In the genomic region with DNA sequence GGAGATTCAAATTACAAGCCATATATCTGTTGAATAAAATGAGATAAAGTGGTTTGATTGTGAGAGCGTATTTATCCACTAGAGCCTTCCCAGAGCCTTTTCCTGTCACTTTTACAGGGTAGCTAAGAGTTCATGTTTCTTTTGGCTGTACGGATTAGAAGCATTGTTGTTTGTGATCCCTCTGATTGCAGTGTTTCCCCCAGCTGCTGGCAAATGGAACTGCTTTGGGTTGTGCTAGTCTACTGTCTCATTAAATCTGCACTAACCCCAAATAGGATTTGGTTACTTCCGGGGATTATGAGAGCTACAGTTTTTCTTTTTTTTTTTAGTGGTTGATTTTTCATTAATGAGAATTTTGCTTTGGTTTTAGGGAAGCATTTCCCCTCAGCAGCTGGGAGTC, we compare ENCODE assay signal across 15 mouse cellular contexts. TPM values are rescaled to one million over a fixed set of nuclear protein-coding genes. Genes with fewer than 3 reads are reported as not detected.
DNase-seq lines count a peak whose midpoint lies in the region; ATAC-seq and TF ChIP-seq lines count a peak whose summit lies in the region.
"Had no signal": no experiment of that assay in that cellular context is flagged by ENCODE, and none has a peak within 500 bp of the region (broad histone marks: within the 10 kb centered on the region; RNA-seq: fewer than 3 reads in every experiment).

No protein-coding gene starts in this region.

- no peak for TF ChIP-seq POLR2A in kidney, adult 2 months (IDR thresholded peaks at IDR 0.05; ENCODE audit: low read depth, low read length)

- DNase-seq in forebrain, embryonic 10.5 days (ENCODE audit: extremely low spot score, low spot score) = no peak
- no peak for DNase-seq in forebrain, embryonic 11.5 days (ENCODE audit: low spot score)
- peak; percentile 33 for DNase-seq in kidney, adult 2 months
- peak; percentile 46 for DNase-seq in kidney, postnatal 10 days
- no peak for DNase-seq in spleen, adult 12 weeks (ENCODE audit: low spot score)
- DNase-seq in c-Kit-positive CD71-positive TER-119-positive erythroid progenitor cells, embryonic 14.5 days (ENCODE audit: low spot score) = no peak
- DNase-seq: adrenal gland, postnatal 14 days; cerebellum, adult 18-20 months; gastrocnemius, postnatal 14 days; lung, embryonic 14.5 days had no signal

- no peak overlapping the region for H3K9ac ChIP-seq in forebrain, embryonic 11.5 days (ENCODE audit: low read length)
- no peak overlapping the region for H3K9ac ChIP-seq in kidney, embryonic 16.5 days (replicated peaks; ENCODE audit: low read length)
- no peak overlapping the region for H3K9ac ChIP-seq in forebrain, embryonic 12.5 days
- H3K9ac ChIP-seq: limb, embryonic 15.5 days; lung, embryonic 14.5 days had no signal

- H3K27ac ChIP-seq in forebrain, embryonic 10.5 days = no peak overlapping the region
- H3K27ac ChIP-seq in forebrain, embryonic 11.5 days (ENCODE audit: low read depth, low read length) = no peak overlapping the region
- no peak overlapping the region for H3K27ac ChIP-seq in kidney, adult 2 months (ENCODE audit: insufficient read depth, low read depth, low read length)
- H3K27ac ChIP-seq in kidney, embryonic 16.5 days (ENCODE audit: low read length) = no peak overlapping the region
- no peak overlapping the region for H3K27ac ChIP-seq in forebrain, embryonic 12.5 days
- H3K27ac ChIP-seq: left cerebral cortex, adult 2 months; limb, embryonic 15.5 days had no signal

- H3K36me3 ChIP-seq in forebrain, embryonic 10.5 days (replicated peaks) = no peaks in the 10 kb centered on the region
- no peaks in the 10 kb centered on the region for H3K36me3 ChIP-seq in forebrain, embryonic 11.5 days (ENCODE audit: control insufficient read depth, insufficient read depth, low read length)
- H3K36me3 ChIP-seq in kidney, adult 2 months (ENCODE audit: control insufficient read depth, insufficient read depth, low read length) = no peaks in the 10 kb centered on the region
- no peaks in the 10 kb centered on the region for H3K36me3 ChIP-seq in kidney, embryonic 16.5 days (ENCODE audit: insufficient read depth, low read length)
- no peaks in the 10 kb centered on the region for H3K36me3 ChIP-seq in forebrain, embryonic 12.5 days (replicated peaks)
- H3K36me3 ChIP-seq: limb, embryonic 15.5 days had no signal

- no peak overlapping the region for H3K4me2 ChIP-seq in forebrain, embryonic 11.5 days (ENCODE audit: low read depth, low read length, severe bottlenecking)
- no peak overlapping the region for H3K4me2 ChIP-seq in kidney, embryonic 16.5 days (replicated peaks; ENCODE audit: low read depth, low read length)
- peak overlapping the region; percentile 80; the same call in 1 of the 2 replicates for H3K4me2 ChIP-seq in forebrain, embryonic 12.5 days

- no peaks in the 10 kb centered on the region for H3K9me3 ChIP-seq in forebrain, embryonic 10.5 days
- no peaks in the 10 kb centered on the region for H3K9me3 ChIP-seq in forebrain, embryonic 11.5 days (ENCODE audit: control insufficient read depth, low read length)
- no peaks in the 10 kb centered on the region for H3K9me3 ChIP-seq in kidney, embryonic 16.5 days (ENCODE audit: low read length)
- no peaks in the 10 kb centered on the region for H3K9me3 ChIP-seq in forebrain, embryonic 12.5 days
- H3K9me3 ChIP-seq: limb, embryonic 15.5 days had no signal

- TF ChIP-seq CTCF in kidney, adult 2 months (conservative IDR thresholded peaks at IDR 0.05; ENCODE audit: insufficient read depth, insufficient read length, low read depth, low read length) = no peak

- H3K4me1 ChIP-seq in forebrain, embryonic 10.5 days = peaks cover 24% of the 10 kb centered on the region
- H3K4me1 ChIP-seq in forebrain, embryonic 11.5 days (replicated peaks; ENCODE audit: control insufficient read depth, insufficient read depth, low read length) = no peaks in the 10 kb centered on the region
- H3K4me1 ChIP-seq in kidney, adult 2 months (ENCODE audit: control insufficient read depth, insufficient read depth, low read length) = peaks cover 9% of the 10 kb centered on the region; the same call in 1 of the 2 replicates
- H3K4me1 ChIP-seq in kidney, embryonic 16.5 days (ENCODE audit: insufficient read depth, low read length) = peaks cover 16% of the 10 kb centered on the region; the same call in 1 of the 2 replicates
- H3K4me1 ChIP-seq in forebrain, embryonic 12.5 days = peaks cover 20% of the 10 kb centered on the region; the same call in 1 of the 2 replicates

- no peak for ATAC-seq in forebrain, embryonic 11.5 days (replicated peaks; ENCODE audit: low FRiP score)
- ATAC-seq in kidney, embryonic 16.5 days (ENCODE audit: low FRiP score, low TSS enrichment) = no peak
- ATAC-seq in forebrain, embryonic 12.5 days (ENCODE audit: low FRiP score) = no peak
- ATAC-seq: intestine, postnatal 0 days had no signal

- 61% methylated on average over 3 of the region's 3 CpGs for WGBS in forebrain, embryonic 10.5 days
- WGBS in forebrain, embryonic 11.5 days = 56% methylated on average over 3 of the region's 3 CpGs
- WGBS in kidney, adult 2 months = 46% methylated on average over 3 of the region's 3 CpGs
- 25% methylated on average over 3 of the region's 3 CpGs for WGBS in kidney, embryonic 16.5 days
- WGBS in forebrain, embryonic 12.5 days = 46% methylated on average over 3 of the region's 3 CpGs

- H3K27me3 ChIP-seq in forebrain, embryonic 10.5 days (ENCODE audit: poor library complexity, severe bottlenecking) = peaks cover 36% of the 10 kb centered on the region
- H3K27me3 ChIP-seq in forebrain, embryonic 11.5 days (ENCODE audit: control insufficient read depth, insufficient read depth, low read length) = no peaks in the 10 kb centered on the region
- no peaks in the 10 kb centered on the region for H3K27me3 ChIP-seq in kidney, adult 2 months (replicated peaks; ENCODE audit: control insufficient read depth, insufficient read depth, low read length)
- no peaks in the 10 kb centered on the region for H3K27me3 ChIP-seq in kidney, embryonic 16.5 days (ENCODE audit: insufficient read depth, low read length)
- no peaks in the 10 kb centered on the region for H3K27me3 ChIP-seq in forebrain, embryonic 12.5 days

- H3K4me3 ChIP-seq in forebrain, embryonic 10.5 days = peak overlapping the region; percentile 82; the same call in 1 of the 2 replicates
- H3K4me3 ChIP-seq in forebrain, embryonic 11.5 days (ENCODE audit: low read depth, low read length) = no peak overlapping the region
- no peak overlapping the region for H3K4me3 ChIP-seq in kidney, adult 2 months (ENCODE audit: insufficient read depth, low read depth, low read length)
- no peak overlapping the region; the same call in 1 of the 2 replicates for H3K4me3 ChIP-seq in kidney, embryonic 16.5 days (ENCODE audit: low read length)
- 0 out of 2 replicates have a peak overlapping the region, but pooled peaks have one; percentile 76 for H3K4me3 ChIP-seq in forebrain, embryonic 12.5 days (replicated peaks)

RNA-seq across cellular contexts. Expression of gene Unc13b, which starts 1.5 kb away (rescaled TPM):
- 10.7 and 11.6 TPM in 2 replicates for polyA plus RNA-seq in forebrain, embryonic 10.5 days (2016; fragmentation: Nextera tagmentation; extraction: Ambion mirVana)
- 22.9 and 23.0 TPM in 2 replicates for polyA plus RNA-seq in forebrain, embryonic 11.5 days (2014; fragmentation: Nextera tagmentation; extraction: Ambion mirVana)
- polyA plus RNA-seq in kidney, adult 2 months (2012; rRNA removed) = 5.0 and 5.5 TPM in 2 replicates
- polyA plus RNA-seq in kidney, embryonic 16.5 days (2015; fragmentation: Nextera tagmentation; extraction: Ambion mirVana) = 6.8 and 8.6 TPM in 2 replicates
- polyA plus RNA-seq in forebrain, embryonic 12.5 days (2016; fragmentation: Nextera tagmentation; extraction: Ambion mirVana) = 25.3 and 25.5 TPM in 2 replicates

RNA-seq across cellular contexts. Expression of gene Fam214b, which starts 14.3 kb away (rescaled TPM):
- 19.8 and 20.3 TPM in 2 replicates for polyA plus RNA-seq in forebrain, embryonic 10.5 days (2016; fragmentation: Nextera tagmentation; extraction: Ambion mirVana)
- polyA plus RNA-seq in forebrain, embryonic 11.5 days (2014; fragmentation: Nextera tagmentation; extraction: Ambion mirVana) = 28.1 and 28.9 TPM in 2 replicates
- polyA plus RNA-seq in kidney, adult 2 months (2012; rRNA removed) = 14.4 and 15.6 TPM in 2 replicates
- polyA plus RNA-seq in kidney, embryonic 16.5 days (2015; fragmentation: Nextera tagmentation; extraction: Ambion mirVana) = 11.7 and 12.9 TPM in 2 replicates
- polyA plus RNA-seq in forebrain, embryonic 12.5 days (2016; fragmentation: Nextera tagmentation; extraction: Ambion mirVana) = 40.3 and 40.6 TPM in 2 replicates

RNA-seq across cellular contexts. Expression of gene Stoml2, which starts 28.8 kb away (rescaled TPM):
- polyA plus RNA-seq in forebrain, embryonic 10.5 days (2016; fragmentation: Nextera tagmentation; extraction: Ambion mirVana) = 496 and 515 TPM in 2 replicates
- polyA plus RNA-seq in forebrain, embryonic 11.5 days (2014; fragmentation: Nextera tagmentation; extraction: Ambion mirVana) = 378 and 409 TPM in 2 replicates
- 103 and 118 TPM in 2 replicates for polyA plus RNA-seq in kidney, adult 2 months (2012; rRNA removed)
- polyA plus RNA-seq in kidney, embryonic 16.5 days (2015; fragmentation: Nextera tagmentation; extraction: Ambion mirVana) = 363 and 374 TPM in 2 replicates
- 308 and 324 TPM in 2 replicates for polyA plus RNA-seq in forebrain, embryonic 12.5 days (2016; fragmentation: Nextera tagmentation; extraction: Ambion mirVana)

RNA-seq across cellular contexts. Expression of gene Pigo, which starts 34.7 kb away (rescaled TPM):
- 22.2 and 24.4 TPM in 2 replicates for polyA plus RNA-seq in forebrain, embryonic 10.5 days (2016; fragmentation: Nextera tagmentation; extraction: Ambion mirVana)
- 25.8 and 26.1 TPM in 2 replicates for polyA plus RNA-seq in forebrain, embryonic 11.5 days (2014; fragmentation: Nextera tagmentation; extraction: Ambion mirVana)
- 24.6 and 28.4 TPM in 2 replicates for polyA plus RNA-seq in kidney, adult 2 months (2012; rRNA removed)
- 29.8 and 32.2 TPM in 2 replicates for polyA plus RNA-seq in kidney, embryonic 16.5 days (2015; fragmentation: Nextera tagmentation; extraction: Ambion mirVana)
- 24.9 and 26.7 TPM in 2 replicates for polyA plus RNA-seq in forebrain, embryonic 12.5 days (2016; fragmentation: Nextera tagmentation; extraction: Ambion mirVana)

RNA-seq across cellular contexts. Expression of gene Fancg, which starts 50.0 kb away (rescaled TPM):
- polyA plus RNA-seq in forebrain, embryonic 10.5 days (2016; fragmentation: Nextera tagmentation; extraction: Ambion mirVana) = 23.1 and 27.3 TPM in 2 replicates
- polyA plus RNA-seq in forebrain, embryonic 11.5 days (2014; fragmentation: Nextera tagmentation; extraction: Ambion mirVana) = 24.6 and 24.7 TPM in 2 replicates
- polyA plus RNA-seq in kidney, adult 2 months (2012; rRNA removed) = 6.8 and 7.1 TPM in 2 replicates
- polyA plus RNA-seq in kidney, embryonic 16.5 days (2015; fragmentation: Nextera tagmentation; extraction: Ambion mirVana) = 19.5 and 20.6 TPM in 2 replicates
- 21.6 and 26.7 TPM in 2 replicates for polyA plus RNA-seq in forebrain, embryonic 12.5 days (2016; fragmentation: Nextera tagmentation; extraction: Ambion mirVana)

Comparison
In these comparisons a context has a peak if more than half of its experiments do, and no peak if none do; other contexts are left out.
1. H3K4me3 ChIP-seq: peak in forebrain, embryonic 10.5 days (single experiment) and forebrain, embryonic 12.5 days (single experiment); none in forebrain, embryonic 11.5 days (single experiment), kidney, adult 2 months (single experiment) and kidney, embryonic 16.5 days (single experiment).
2. DNase-seq: peak in kidney, adult 2 months (single experiment) and kidney, postnatal 10 days (single experiment); none in forebrain, embryonic 10.5 days (single experiment), forebrain, embryonic 11.5 days (single experiment), spleen, adult 12 weeks (single experiment) and c-Kit-positive CD71-positive TER-119-positive erythroid progenitor cells, embryonic 14.5 days (single experiment).